Mouse (Mus musculus): ENCODE measurements around the gene Nfkbid.

- TF ChIP-seq CTCF (IDR thresholded peaks at IDR 0.05; ENCODE audit: low read depth) (no peak), EP300 (optimal IDR thresholded peaks at IDR 0.05) (no peak)
Observed at GRCm38 (mm10) chr7:30412735-30413147, 8.8 kb upstream of the Nfkbid start.
